Mouse (Mus musculus): ENCODE measurements around the gene Hdac11.

Hdac11 gene

GRCm38 (mm10) chr6:91137343-91137956 lies 19.0 kb upstream of the Hdac11 start:
- no peak for DNase-seq

GRCm38 (mm10) chr6:91139846-91140245 lies 16.6 kb upstream of the Hdac11 start:
- DNase-seq, result peak; percentile 66

- no peak for DNase-seq
Measured at GRCm38 (mm10) chr6:91145056-91145455, 11.4 kb upstream of the Hdac11 start.

GRCm38 (mm10) chr6:91145572-91145971 lies 10.9 kb upstream of the Hdac11 start:
- no peak for DNase-seq

- no peak for DNase-seq
Measured at GRCm38 (mm10) chr6:91146443-91147151, 9.9 kb upstream of the Hdac11 start.

GRCm38 (mm10) chr6:91147152-91147770 lies 9.2 kb upstream of the Hdac11 start:
- DNase-seq, result no peak

GRCm38 (mm10) chr6:91152892-91153548 lies 3.4 kb upstream of the Hdac11 start:
- DNase-seq, result no peak

- no peak for DNase-seq
Measured at GRCm38 (mm10) chr6:91153549-91154064, 2.9 kb upstream of the Hdac11 start.

- no peak for DNase-seq
Measured at GRCm38 (mm10) chr6:91154685-91155084, 1.8 kb upstream of the Hdac11 start.

- no peak for DNase-seq
Measured at GRCm38 (mm10) chr6:91155286-91155685, 1.2 kb upstream of the Hdac11 start.

GRCm38 (mm10) chr6:91156062-91156461 lies 403 bp upstream of the Hdac11 start:
- DNase-seq, result no peak

GRCm38 (mm10) chr6:91157237-91157570 lies 739 bp downstream of the Hdac11 start:
- no peak for DNase-seq

- DNase-seq, result no peak
Measured at GRCm38 (mm10) chr6:91159047-91159446, 2.6 kb downstream of the Hdac11 start.

GRCm38 (mm10) chr6:91160399-91160798 lies 3.9 kb downstream of the Hdac11 start:
- DNase-seq, result peak; percentile 84

- no peak for DNase-seq
Measured at GRCm38 (mm10) chr6:91160976-91161375, 4.5 kb downstream of the Hdac11 start.

GRCm38 (mm10) chr6:91161506-91162235 lies 5.2 kb downstream of the Hdac11 start:
- DNase-seq, result no peak

- DNase-seq, result no peak
Measured at GRCm38 (mm10) chr6:91162314-91162713, 5.8 kb downstream of the Hdac11 start.

- no peak for DNase-seq
Measured at GRCm38 (mm10) chr6:91163195-91163911, 6.9 kb downstream of the Hdac11 start.

GRCm38 (mm10) chr6:91164584-91164983 lies 8.1 kb downstream of the Hdac11 start:
- no peak for DNase-seq

- DNase-seq, result peak; percentile 42
Measured at GRCm38 (mm10) chr6:91165210-91165609, 8.7 kb downstream of the Hdac11 start.

GRCm38 (mm10) chr6:91167828-91168227 lies 11.4 kb downstream of the Hdac11 start:
- no peak for DNase-seq

GRCm38 (mm10) chr6:91169129-91169528 lies 12.7 kb downstream of the Hdac11 start:
- DNase-seq, result no peak
